Mouse (Mus musculus) right cerebral cortex, postnatal 10 days (tissue): ENCODE results near the gene Uqcr11.

Experiments used
- DNase-seq, 2 experiments: peaks; one replicate each; pipeline ENCODE4 v3.0.0; 2021; ENCODE audit warnings: low spot score in 2 of 2

The Uqcr11 gene

DNA sequence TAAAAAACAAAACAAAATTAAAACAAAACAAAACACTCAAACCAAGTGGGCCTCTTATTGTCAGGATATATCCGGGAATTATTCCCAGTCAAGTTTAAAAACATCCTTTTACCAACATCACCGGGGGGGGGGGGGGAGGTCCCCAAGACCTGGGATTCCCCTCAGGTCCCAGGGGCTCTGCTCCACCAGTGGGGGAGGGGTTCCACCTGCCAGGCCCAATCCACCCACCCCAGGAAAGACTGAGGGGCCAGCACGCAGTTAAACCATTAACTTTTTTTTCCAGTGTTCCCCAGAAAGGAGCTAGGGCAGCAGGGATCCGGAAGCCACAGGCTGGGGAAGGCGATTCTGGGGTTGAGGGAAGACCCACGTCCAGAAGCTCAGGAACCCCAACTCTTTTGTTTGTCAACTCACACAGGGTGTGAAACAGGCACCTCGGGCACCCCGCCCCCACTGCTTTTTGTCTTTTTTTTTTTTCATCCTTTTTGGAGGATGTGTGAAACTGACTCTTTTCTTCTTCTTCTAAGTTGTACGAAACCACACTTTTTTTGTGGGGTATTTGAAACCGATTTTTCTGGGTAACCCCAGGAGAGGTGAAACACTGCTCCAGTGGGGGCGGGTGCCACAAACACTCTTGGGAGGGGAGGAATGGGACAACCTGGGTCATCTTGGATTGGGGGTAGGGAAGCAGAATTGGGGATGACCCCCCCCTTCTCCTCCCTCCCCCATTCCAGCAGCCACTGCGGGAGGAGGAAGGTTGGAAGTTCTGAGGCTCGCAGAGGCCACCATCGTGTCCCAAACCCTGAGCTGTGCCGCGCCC, 25.1 kb upstream of the Uqcr11 start:
- DNase-seq, result peak in 1 of 2 experiments; percentile 26

DNA sequence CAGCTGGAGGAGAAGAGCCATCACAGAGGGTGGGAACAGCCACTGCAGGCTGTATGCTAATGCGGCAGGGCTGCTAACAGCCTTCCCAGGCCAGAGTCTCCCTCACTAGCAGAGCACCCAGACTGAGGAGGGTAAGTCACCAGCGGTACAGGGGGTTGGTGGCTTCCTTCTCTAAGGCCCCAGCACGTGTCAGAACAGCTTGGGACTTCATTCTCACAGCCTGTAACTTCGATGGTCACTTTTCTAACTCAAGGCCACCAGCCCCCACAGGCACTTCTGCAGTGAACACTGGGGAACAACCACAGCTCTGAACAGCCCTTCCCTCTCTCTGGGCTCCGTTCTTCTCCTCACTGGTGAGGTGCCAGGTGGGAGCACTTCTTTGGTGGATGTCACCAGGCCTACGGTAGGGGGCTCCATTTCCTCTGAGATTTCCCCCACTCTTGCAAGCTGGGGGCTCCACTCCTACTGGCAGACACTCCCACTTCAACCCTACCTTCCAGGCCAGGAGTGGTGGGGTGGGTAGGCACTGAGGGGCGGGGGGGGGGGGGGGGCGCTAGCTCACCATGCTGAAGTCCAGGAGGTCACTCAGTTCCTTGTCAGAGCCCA, 23.8 kb upstream of the Uqcr11 start:
- DNase-seq, result peak in 1 of 2 experiments; percentile 36

DNA sequence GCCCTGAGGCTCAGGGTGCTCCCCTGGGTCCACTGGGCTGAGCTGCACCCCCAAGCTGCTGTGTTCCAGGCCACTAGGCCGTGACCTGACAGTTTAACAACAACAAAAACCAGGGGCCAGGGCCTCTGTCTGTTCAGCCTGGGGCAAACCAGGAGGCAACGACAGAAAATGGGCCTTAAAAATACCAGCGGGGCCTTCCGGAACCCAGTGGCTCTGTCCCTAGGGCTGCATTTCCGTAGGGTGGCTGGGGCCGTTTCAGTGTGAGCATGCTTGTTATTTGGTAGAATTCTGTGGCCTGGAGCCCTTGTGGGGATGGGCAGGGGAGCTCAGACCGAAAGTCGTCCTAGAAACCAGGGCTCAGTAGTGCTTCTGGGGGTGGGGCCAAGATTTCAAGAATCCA, 23.2 kb upstream of the Uqcr11 start:
- DNase-seq, result no peak

DNA sequence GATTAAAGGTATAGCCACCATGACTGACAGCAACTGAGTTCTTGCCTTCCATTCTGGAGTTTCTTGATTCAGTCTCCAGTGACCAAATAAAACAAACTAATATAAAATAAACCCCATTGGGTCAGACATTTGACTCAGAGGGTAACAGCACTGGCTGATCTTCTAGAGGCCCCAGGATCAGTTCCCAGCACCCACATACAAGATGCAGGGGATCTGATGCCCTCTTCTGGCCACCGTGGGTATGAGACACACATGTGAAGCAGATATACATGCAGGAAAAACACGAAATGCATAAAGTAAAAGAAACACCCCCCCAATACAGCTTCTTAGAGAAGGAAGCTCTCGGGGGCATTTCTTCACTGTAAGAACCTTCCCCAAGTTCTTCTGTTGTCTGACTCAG, 18.4 kb upstream of the Uqcr11 start:
- DNase-seq, result no peak

DNA sequence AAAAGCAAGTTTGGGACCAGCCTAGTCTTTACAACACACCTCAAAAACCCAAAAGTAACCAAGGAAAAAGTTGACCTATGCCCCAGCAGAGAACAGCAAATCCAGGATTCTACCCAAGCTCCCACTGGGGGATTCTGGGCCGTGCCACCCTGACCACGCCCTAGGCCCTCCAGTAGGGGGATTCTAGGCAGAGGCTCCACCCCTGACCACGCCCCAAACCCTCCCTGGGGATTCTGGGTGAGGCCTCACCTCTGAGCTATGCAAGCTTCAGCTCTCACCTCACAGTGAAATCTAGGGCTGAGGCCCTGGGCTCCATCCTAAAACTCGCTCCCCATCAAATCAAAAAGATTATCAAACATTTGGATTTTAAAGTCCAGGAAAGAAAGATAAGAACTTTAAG, 16.9 kb upstream of the Uqcr11 start:
- no peak for DNase-seq

DNA sequence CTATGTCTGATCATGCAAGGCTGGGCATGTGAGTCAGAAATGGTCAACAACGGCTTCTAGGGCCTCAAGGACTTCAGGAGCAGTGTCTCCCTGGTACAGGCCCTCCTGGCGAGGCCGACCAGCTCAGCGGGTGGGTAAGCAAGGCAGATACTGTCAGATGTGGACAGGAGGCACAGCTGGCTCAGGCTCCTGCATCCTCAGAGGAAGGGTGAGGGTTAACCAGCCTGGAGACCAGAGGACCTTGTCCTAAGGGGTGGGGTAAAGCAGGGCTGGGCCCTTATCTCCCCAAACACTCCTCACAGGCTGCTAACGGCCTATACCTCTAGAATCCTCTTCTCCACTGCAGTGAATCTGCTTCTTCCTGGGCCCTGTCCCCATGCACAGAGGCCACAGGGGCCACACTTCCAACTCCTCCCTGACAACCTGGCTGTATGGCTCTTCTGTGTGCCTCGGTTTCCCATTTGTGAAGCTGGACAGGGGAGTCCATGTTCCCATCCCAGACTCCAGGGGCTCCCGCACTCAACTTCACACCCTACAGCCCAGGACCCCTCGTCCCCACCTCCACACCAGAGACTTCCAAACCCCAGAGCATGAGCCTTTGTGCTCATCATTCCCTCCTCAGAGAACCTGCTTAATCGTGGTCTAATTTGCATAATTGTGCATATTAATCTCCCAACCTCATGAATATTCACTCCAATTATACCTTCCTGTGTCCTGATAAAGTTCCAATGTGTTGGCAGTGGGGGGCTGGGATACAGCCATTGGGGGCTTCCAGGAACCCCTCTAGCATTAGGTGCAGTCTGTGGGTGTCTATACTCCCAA, 15.2 kb upstream of the Uqcr11 start:
- no peak for DNase-seq

DNA sequence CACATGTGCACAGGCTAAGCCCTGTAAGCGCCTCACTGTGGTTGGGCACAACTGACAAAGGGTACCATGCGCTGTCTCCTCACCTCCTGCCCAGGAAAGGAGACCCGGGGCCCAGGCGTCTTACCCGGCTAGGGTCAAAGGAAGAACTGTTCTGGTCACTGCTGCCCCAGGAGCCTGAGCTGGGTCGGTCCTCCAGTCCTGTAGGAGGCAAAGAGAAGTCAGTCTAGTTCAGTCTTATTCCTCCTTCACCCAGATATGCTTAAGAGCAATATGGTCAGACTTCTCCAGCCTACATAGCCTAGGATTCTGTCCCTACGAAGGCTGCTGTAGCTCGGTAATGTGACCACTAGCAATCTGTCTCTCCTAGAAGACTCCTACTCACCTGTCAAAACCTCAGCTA, 14.6 kb upstream of the Uqcr11 start:
- DNase-seq, result no peak

DNA sequence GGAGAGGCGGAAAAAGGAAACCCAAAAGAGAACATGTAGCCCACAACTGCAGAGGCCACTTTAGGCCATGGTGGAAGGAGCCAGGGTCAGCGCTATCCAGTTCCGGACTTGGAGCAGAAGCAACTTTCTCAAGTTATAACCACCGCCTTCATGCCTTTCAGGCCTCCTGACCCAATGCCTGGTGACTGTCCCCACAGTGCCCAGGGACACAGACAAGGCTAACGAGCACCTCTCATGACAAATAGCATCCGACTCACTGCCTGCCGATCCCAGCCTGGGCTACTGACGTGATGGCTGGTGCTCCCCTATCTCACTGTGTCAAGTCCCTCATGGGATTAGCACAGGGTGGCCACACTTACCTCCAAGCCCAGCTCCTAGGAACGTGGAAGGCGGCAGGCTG, 14.1 kb upstream of the Uqcr11 start:
- no peak for DNase-seq

DNA sequence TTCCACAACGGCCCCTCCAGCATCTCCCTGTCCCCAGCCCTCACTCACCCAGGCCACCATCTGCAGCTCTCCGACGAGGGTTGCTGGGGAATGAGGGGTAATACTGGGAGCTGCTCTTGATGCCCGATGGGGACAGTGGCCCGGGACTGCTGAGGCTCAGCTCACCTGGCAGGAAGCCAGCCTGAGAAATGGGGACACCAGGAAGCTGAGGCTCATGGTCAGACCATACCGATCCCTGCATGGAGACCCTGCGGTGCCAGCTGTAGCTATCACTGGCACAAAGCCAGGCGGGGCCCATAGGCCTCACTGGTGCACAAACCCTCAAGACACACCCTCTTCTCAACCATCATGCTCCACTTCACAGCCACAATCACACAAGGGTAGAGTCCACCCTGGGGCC, 12.8 kb upstream of the Uqcr11 start:
- no peak for DNase-seq

DNA sequence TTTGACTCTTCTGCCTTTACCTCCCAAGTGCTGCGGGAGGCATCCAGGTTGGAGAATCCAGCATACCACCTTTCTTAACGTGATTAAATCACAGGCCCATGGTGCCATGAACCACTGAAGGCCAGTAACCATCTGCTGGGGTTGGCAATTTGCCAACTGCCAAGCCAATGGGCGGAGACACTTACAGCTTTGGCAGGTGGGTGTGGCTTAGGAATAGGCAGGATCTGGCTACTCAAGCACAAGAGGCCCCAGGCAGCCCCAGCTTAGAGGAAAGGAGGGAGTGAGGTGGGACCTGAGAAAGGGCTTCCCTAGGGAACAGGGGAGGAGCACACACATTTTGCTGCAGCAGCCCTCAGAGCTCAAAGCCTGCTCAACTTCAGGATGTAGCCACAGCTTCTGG, 11.7 kb upstream of the Uqcr11 start:
- DNase-seq, result no peak

DNA sequence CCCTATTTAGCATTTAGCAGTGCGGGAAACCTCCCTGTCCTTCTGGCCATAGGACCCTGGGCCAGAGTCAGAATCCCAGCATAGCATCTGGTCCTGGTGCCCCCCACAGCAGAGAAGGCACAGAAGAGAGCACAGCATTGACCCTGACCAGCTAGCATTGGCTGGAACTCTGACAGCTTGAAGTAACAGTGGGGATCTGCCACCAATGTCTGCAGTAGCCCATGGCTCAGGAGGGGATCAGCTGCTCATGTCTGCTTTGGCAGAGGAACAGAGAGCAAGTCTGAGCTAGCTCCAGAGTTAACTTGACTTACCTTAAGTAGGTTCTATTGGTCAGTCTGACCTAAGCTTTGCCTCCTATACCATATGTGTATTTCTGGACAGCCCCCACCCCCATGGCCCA, 11.2 kb upstream of the Uqcr11 start:
- DNase-seq, result no peak

DNA sequence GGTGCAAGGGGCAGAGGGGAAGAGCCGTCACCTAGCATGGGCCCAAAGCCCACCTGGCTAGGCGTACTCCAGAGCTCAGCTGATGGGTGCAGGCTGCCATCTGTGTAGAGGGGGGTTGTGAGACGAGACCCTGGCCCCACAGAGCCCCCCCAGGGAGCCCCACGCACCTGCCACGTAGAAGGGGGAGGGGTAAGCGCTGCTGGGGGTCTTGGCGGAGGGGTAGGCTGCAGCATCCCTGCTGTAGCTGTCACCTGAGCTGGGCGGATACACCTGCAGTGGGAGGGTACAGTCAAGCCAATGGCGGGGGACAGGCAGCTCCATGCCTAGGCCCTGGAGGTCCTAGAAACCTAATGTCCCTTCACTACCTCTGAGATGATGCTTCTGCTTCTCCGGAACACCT, 10.7 kb upstream of the Uqcr11 start:
- DNase-seq, result no peak

DNA sequence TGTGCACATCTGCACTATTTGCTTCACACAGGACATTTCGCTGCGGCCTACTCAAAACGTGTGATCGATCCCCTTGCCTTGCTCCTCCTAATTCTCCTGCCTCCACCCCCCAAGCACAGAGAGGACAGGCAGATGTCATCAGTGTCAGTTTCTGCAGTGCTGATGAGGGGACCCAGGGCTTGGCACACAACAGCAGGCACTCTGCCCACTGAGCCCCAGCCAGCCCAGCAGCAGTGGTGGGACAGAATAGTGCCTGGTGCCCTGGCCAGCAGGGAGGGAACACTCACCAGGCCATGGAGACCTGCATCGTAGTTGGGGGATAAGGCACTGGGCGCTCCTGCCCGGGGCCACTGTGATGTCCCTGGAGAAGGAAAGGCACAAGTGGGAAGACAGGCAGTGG, 8.9 kb upstream of the Uqcr11 start:
- DNase-seq, result no peak

DNA sequence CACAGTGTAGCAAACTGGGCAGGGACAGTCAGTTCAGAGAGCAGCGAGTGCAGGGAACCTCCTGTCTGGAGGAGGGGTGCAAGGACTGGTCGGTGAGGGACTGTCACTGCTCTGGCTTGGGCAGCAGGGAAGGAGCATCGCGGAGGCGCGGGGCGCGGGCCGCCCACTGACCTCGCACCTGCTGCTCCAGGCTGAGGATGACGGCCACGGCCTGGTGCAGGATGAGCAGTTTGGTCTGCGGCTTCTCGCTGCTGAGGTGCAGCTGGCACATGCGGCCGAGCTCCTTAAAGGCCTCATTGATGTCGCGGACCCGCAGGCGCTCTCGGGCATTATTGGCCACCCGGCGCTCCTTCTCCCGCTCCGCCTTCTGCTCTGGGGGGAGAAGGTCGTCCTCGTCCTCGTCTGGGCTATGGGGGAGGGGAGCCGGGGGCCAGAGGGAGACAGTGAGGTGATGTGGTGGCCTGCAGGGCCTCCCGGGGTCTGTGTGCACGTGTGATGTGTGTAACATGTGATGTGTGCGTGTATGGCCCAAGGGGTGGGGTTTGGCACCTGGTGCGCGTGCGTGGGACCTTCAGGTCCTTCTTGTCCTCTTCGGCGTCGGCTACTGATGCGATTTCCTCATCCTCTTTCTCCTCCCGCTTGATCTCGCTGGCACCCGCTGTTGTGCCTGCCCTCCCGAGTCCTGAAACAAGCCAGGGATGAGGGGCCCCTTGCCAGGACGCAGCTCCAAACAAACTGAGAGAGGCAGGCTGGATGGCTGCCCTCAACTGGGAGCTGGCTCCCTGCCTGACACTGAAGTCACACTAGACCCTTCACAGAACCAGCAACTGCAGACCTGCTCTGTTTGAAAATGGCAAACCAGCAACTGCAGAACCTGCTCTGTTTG, 6.3 kb upstream of the Uqcr11 start:
- DNase-seq, result peak; percentile 92

DNA sequence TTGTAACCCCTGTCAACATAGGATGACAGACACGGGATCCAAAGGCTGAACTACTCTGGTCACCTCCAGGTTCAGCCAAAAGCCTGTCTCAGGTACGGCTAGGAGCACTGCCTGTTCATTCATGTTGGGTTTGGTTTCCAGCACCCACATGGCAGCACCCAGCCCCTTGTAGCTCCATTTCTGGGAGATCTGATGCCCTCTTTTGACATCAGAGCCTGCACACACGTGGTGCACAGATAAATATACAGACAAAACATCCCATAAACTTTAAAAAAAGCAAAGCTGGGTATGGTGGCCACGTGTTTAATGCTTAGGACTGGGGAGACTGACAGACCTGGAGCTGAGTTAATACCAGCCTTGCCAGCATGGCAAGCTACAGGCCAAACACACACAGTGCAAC, 1.3 kb upstream of the Uqcr11 start:
- no peak for DNase-seq

DNA sequence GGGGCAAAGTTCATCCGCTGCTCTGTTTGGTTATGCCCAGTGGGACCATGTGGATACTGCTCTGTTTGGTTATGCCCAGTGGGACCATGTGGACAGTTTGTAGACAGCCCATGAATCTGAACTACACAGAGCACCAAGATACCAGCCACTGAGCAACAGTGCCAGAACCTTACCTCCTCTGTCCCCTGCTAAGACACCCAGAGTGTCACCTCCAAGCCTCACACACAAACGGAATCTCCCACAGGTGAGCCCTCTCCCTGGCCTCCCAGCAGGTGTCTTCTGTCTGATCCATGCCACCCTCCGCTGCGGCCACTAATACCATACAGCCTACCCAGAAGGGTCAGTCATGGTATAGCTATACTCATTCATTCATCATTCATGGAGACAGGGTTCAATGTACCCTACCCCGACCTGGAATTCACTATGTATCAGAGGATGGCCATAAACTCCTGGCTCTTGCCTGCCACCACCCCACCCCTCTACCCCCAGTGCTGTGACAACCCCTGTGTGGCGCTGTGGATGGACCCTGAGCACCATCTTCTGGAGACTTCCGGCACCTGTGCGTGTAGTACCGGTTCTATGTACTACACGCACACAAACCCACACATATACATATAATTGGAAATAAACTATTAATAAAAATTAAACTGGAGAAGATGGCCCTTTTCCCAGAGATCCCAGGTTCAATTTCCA, 1.0 kb downstream of the Uqcr11 start:
- no peak for DNase-seq

DNA sequence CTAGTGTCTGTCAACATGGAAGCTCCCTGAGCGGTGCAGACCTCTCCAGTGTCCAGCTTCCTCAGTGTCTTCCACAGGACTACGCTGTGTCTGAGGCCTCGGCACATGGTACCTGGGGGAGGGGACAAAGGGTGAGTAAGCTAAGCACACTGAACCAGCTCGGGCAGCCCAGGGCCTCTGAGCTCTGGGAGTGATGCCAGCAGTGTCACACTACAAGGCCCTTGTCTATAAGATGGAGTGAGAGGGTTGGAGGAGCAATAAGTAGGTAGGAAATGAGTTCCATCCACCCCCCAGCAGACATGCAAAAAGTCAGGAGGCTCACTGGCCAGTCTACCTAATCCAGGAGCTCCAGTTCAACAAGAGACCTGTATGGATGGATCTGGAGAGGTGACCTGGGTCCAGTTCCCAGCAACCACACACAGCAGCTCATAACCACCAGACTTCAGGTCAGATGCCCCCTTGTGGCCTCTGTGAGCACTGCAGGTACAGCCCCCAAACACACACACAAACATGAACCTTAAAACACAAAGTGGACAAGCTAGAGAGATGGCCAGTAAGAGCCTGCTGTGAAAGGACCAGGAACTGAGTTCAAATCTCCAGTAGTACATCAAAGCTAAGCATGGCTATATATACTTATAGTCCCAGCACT, 3.5 kb downstream of the Uqcr11 start:
- DNase-seq, result no peak

DNA sequence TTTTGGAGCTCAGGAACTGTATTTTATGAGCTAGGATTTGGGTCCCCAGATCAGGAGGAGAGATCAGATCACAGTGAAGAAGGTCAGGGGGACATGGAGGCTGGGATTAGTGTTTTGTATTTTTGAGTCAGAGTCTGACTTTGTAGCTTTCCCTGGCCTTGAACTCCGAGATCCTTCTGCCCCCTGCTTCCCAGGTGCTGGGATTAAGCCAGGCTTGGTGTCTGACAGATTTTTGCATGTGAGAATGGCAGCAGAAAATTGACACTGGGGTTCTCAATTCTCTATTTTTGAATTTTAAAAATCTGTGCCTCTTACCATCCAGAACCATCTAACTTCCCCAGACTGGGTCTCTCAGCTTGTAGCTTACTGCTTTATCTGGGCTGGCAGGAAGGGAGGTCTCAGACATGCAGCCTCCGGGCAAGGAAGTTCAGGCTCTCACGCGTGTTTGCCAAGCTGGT, 5.9 kb downstream of the Uqcr11 start:
- DNase-seq, result no peak

DNA sequence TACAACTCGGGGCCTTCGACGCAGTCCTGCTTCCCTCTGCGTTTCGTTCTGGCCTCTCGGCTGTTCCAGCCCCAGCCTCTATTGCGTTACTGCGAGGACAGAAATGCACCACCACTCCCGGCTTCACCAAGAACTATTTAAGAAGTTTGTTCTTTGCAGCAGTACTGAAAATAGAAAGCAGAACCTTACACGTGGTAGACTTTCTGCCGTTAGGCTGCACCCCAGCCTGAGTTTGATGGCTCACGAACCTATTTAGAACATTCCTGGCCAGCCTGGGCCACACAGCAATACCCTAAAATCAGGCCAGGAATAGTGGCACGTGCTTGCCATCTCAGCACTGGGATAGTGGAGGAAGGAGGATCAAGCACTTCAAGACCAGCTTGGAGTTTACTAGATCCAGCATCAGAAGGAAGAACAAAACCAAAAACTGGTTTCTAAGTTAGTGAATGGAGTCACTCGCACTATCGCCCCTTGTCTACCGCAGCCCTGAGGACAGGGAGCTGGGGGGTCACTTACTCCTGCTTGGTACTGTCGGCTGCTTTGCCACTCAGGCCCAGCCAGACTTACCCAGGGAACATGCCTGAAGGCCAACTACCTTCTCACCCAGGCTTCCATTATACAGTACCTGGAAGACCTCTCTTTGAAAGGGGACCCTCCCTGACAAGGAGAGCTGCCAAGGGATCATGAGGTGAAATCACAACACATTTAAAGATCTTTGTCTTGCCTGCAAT, 6.5 kb downstream of the Uqcr11 start:
- no peak for DNase-seq
